Mouse (Mus musculus) liver, embryonic 14.5 days (tissue): ENCODE measurements at regions not wholly inside any gene's neighbourhood (a gene's known extent, or its start where the extent isn't known, plus 50 kb on each side); places are given as distances from the start of the nearest gene placed in this dataset.

ENCODE experiments used
- CTCF ChIP-seq: IDR thresholded peaks from 2 replicates; pipeline ENCODE4 v1.5.1; 2016; ENCODE audit warnings: antibody characterized with exemption, low read depth, control low read depth
- EP300 ChIP-seq: IDR thresholded peaks from 2 replicates; pipeline ENCODE4 v1.6.1; 2016; ENCODE audit warnings: antibody characterized with exemption, low read depth

GRCm38 (mm10) chr13:51975330-51975729, 128.9 kb downstream of the Gadd45g start:
- TF ChIP-seq CTCF (no peak), EP300 (no peak)
